Mouse (Mus musculus) embryo, embryonic 11.5 days (tissue): ENCODE data around the gene Cobll1.

Experiments used
- DNase-seq: peaks from one replicate; pipeline ENCODE4 v3.0.0-alpha.2; 2012; ENCODE audit warnings: low read depth, low spot score

Cobll1 gene

GRCm38 (mm10) chr2:65198605-65199004 lies 40.6 kb downstream of the Cobll1 start:
- DNase-seq = no peak

GRCm38 (mm10) chr2:65196994-65197393 lies 42.2 kb downstream of the Cobll1 start:
- no peak for DNase-seq

- DNase-seq = no peak
Observed at GRCm38 (mm10) chr2:65195233-65196010, 43.8 kb downstream of the Cobll1 start.

- no peak for DNase-seq
Observed at GRCm38 (mm10) chr2:65193091-65193795, 46.0 kb downstream of the Cobll1 start.

GRCm38 (mm10) chr2:65191398-65191797 lies 47.8 kb downstream of the Cobll1 start:
- no peak for DNase-seq

GRCm38 (mm10) chr2:65189346-65189745 lies 49.9 kb downstream of the Cobll1 start:
- no peak for DNase-seq

- no peak for DNase-seq
Observed at GRCm38 (mm10) chr2:65188585-65188984, 50.6 kb downstream of the Cobll1 start.

GRCm38 (mm10) chr2:65187652-65188051 lies 51.6 kb downstream of the Cobll1 start:
- DNase-seq = no peak

- no peak for DNase-seq
Observed at GRCm38 (mm10) chr2:65187164-65187563, 52.0 kb downstream of the Cobll1 start.

- no peak for DNase-seq
Observed at GRCm38 (mm10) chr2:65182747-65183146, 56.5 kb downstream of the Cobll1 start.

GRCm38 (mm10) chr2:65181736-65182135 lies 57.5 kb downstream of the Cobll1 start:
- DNase-seq = no peak

- DNase-seq = no peak
Observed at GRCm38 (mm10) chr2:65181066-65181716, 58.0 kb downstream of the Cobll1 start.

GRCm38 (mm10) chr2:65175645-65176044 lies 63.6 kb downstream of the Cobll1 start:
- no peak for DNase-seq

- no peak for DNase-seq
Observed at GRCm38 (mm10) chr2:65172071-65172470, 67.1 kb downstream of the Cobll1 start.

- no peak for DNase-seq
Observed at GRCm38 (mm10) chr2:65171516-65171915, 67.7 kb downstream of the Cobll1 start.

GRCm38 (mm10) chr2:65170693-65171456 lies 68.3 kb downstream of the Cobll1 start:
- no peak for DNase-seq

- DNase-seq = no peak
Observed at GRCm38 (mm10) chr2:65170256-65170655, 68.9 kb downstream of the Cobll1 start.

GRCm38 (mm10) chr2:65163990-65164389 lies 75.2 kb downstream of the Cobll1 start:
- DNase-seq = no peak

- no peak for DNase-seq
Observed at GRCm38 (mm10) chr2:65162625-65163024, 76.6 kb downstream of the Cobll1 start.

- DNase-seq = no peak
Observed at GRCm38 (mm10) chr2:65161715-65162114, 77.5 kb downstream of the Cobll1 start.

GRCm38 (mm10) chr2:65157981-65158651 lies 81.1 kb downstream of the Cobll1 start:
- DNase-seq = no peak
